Mouse (Mus musculus): ENCODE results near the gene Zkscan16. TPM values are rescaled to one million over a fixed set of nuclear protein-coding genes. Genes with fewer than 3 reads are reported as not detected.

The Zkscan16 gene
- total RNA-seq, 2 experiments from 2014 or later = not detected

DNA sequence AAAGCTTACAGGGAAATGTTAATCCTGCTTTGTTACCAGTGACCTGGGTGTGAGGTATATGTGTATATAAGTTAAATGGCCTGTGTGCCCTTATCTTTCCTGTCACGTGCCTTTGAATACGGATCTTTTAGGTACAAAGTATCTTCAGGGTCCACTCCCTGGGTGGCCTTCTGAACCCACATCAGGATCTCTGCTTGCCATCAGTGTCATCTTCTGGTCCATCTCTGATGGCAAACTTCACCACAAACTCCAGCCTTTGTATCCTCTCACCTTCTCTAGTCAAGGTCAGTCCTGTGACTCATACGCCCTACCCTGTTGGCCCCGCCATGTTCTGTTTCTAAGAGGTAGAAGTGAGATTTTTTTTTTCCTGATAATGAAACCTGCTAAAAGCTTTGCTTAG, 51.3 kb downstream of the Zkscan16 start, which contains the start of gene Dnajc25:
TSS of gene Dnajc25 (plus strand) at position 301 of the 400 bp plus-strand sequence.
- ATAC-seq (replicated peaks; ENCODE audit: low FRiP score, poor library complexity, severe bottlenecking) = no peak

DNA sequence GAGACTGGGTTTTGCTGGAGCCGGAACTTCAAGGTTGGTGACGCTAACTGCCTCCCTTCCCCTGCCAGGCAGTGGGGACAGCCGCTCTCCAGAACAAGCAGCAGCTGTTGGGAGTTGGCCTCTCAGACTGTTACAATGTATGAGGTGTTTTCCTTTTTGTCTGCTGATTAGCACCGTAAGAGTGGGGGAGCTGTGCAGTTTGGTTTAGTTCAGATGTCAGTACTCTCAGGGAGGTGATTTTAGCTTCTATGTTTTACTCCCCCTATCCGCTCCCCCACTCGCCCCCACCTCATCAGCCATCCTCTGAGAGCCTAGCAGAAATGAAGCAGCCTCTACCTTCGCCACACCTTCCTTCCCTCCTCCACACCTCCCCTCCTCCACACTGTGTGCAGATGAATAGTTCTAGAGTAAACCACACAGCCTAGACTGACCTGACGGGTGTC, 51.8 kb downstream of the Zkscan16 start:
- ATAC-seq (replicated peaks; ENCODE audit: low FRiP score, poor library complexity, severe bottlenecking) = no peak

DNA sequence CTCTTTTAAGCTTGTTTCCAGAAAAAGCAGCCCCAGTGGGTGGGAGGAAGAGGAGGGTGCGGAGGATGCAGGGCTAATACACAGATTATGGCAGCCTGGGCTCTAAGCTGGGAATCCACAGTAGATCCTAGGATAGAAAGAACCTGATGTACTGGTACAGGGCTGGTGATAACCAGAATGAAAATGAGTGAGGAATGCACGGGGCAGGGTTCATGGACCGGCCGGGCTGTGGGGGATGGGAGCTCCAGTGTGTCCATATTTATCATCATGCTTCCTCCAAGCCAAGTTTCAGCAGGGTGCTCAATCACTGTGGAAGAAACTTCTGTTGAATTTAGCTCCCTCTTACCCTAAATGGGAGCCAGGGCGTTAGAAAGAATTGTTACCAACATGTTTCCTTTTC, 53.7 kb downstream of the Zkscan16 start:
- ATAC-seq (replicated peaks; ENCODE audit: low FRiP score, poor library complexity, severe bottlenecking) = no peak

DNA sequence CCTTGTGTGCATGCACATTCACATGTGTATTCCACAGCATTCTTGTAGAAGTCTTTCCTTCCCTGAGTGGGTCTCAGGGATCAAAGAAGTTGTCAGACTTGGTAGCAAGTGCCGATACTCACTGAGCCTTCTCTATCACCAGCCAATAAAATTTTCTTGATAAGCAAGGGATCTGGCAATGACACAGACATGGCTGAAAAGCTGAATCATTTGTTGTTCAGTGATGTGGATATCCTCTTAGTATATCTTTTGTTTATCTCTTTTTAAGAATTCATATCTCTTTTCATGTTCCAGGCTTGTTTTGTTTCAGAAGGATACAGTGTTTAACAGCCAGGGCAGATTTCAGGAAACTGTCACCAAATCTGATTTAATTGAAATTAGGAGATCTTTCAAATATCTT, 55.3 kb downstream of the Zkscan16 start:
- ATAC-seq (replicated peaks; ENCODE audit: low FRiP score, poor library complexity, severe bottlenecking) = no peak

DNA sequence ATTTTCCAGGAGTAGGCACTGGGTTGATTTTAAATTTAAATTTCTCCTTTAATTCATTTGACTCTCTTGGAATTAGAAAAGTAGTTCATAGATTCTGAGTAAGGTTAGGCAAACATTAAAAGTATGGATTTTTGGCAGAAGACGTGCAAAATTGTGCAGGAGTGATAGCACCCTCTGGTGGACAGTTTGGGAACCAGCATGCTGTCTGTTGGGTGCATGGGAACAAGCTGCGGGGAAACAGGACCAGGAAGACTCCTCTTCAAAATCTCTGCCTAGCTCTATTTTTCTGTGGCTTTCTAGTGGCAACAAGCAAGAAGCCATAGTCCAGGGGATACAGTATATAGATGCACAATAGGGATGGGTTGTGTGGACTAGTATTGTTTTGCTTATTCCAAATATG, 56.3 kb downstream of the Zkscan16 start:
- ATAC-seq (replicated peaks; ENCODE audit: low FRiP score, poor library complexity, severe bottlenecking) = no peak

DNA sequence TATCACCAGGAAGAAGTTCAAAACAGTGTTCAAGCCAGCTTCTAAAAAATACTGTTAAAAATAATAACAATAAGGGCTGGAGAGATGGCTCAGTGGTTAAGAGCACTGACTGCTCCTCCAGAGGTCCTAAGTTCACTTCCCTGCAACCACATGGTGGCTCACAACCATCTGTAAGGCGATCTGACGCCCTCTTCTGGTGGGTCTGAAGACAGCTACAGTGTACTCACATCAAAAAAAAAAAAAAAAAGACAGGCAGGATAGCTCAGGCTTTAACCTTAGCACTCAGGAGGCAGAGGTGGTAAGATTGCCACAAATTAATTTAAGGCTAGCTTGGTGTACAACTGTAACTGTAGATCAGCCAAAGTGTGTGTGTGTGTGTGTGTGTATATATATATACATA, 57.2 kb downstream of the Zkscan16 start:
- ATAC-seq (replicated peaks; ENCODE audit: low FRiP score, poor library complexity, severe bottlenecking) = no peak

DNA sequence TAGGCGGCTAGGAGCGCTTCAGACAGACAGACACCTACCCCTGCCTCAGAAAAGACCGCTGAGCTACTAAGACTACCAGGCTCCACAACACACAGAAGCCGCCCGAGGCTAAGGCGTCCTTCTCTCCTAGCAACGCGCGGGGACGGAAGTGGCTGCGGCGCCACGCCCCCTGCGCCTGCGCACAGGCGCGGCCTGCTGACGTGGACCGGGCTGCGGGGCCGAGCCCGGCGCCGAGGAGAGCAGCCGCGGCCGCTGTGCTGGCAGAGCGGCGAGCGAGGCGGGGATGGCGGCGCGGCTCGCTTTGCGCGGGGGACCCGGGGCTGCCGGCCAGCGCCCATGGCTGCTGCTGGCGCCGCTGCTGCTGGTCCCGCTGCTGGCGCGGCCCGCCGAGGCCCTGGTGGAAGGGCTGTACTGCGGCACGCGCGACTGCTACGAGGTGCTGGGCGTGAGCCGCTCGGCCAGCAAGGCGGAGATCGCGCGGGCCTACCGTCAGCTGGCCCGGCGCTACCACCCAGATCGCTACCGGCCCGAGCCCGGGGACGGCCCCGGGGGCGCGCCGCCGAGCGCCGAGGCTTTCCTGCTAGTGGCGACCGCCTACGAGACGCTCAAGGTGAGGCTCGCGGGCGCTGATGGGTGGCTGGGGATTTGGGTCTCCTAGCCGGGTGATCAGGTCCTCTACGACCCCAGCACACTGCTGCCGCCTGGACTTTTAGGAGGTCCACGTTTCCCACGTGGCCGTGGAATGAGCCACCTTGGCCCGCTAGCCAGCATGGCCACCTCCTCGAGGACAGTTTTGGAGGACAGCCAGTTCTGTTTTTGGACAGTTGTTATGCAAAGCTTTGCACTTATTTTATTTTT, 59.7 kb downstream of the Zkscan16 start, which contains the start of gene Gm20503:
TSS of gene Gm20503 (plus strand) at position 263 of the 858 bp plus-strand sequence.
- ATAC-seq (replicated peaks; ENCODE audit: low FRiP score, poor library complexity, severe bottlenecking) = peak; percentile 97

DNA sequence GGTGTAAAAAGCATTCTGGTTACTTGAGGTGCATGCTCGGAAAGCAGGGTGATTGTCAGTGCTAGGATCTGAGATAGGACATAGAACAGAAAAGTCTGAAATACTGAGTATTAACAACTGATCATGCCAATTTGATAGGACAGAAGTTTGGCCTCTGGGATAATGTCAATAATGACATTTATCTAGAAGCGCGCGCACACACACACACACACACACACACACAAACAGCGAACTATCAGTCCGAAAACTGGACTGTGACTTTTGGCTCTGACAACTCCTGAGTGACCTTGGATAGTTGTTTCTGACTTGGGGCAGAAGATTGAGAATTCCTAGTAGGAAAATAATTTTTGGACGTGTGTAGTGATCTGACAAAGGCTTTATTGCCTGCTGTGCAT, 60.4 kb downstream of the Zkscan16 start:
- ATAC-seq (replicated peaks; ENCODE audit: low FRiP score, poor library complexity, severe bottlenecking) = no peak

DNA sequence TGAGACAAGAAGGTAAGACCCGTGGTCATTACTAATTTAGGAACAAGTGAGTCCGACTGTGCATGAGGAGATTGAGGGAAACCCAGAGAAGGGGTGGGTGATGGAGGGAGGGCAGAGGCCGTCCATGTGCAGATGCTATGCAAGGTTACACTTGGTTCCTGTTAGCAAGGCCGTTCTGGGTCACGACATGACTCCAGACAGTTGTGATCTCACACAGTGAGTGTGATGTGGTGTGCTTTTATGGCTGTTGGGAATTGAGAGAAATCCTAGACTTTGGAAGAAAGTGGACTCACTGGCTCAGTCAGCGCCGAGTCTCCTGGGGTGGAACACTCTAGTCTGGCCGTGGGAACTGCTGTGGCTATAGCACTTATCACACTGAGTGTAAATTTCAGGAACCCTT, 62.8 kb downstream of the Zkscan16 start:
- ATAC-seq (replicated peaks; ENCODE audit: low FRiP score, poor library complexity, severe bottlenecking) = no peak

DNA sequence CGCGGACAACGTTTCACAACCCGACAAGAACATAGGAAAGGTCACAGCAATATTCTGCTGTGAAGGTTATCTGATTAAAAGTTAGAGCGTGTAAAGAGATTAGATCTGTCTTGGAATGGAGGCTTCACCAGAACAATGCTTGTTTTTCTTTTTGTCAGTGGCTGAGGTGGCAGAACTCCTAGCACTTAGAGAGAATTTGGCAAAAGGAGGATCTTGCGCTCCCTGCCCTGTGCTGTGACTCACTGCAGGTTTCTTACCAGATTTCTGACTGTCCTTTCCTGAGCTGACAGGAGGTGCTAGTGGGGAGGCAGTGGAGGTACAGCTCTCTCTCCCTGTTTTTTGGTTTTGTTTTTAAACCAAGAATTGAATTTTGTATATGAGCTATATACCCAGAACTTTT, 63.6 kb downstream of the Zkscan16 start:
- no peak for ATAC-seq (replicated peaks; ENCODE audit: low FRiP score, poor library complexity, severe bottlenecking)

Other genes with a start within 250 kb of the Zkscan16 start
- gene Olfr267, start 155.9 kb upstream of the Zkscan16 start, total RNA-seq (2015; ENCODE audit: low replicate concordance) = 0.72 TPM in 1 of 2 replicates, not detected in the other
- gene Olfr267, start 155.9 kb upstream of the Zkscan16 start, total RNA-seq (2017; ENCODE audit: low replicate concordance) = not detected in 2 replicates
- gene Ecpas, start 30.9 kb upstream of the Zkscan16 start, total RNA-seq (2015; ENCODE audit: low replicate concordance) = 53.0 and 54.1 TPM in 2 replicates
- 34.0 and 34.1 TPM in 2 replicates for gene Ecpas, start 30.9 kb upstream of the Zkscan16 start, total RNA-seq (2017; ENCODE audit: low replicate concordance)
- 4.3 and 9.2 TPM in 2 replicates for gene Ptgr1, start 43.5 kb downstream of the Zkscan16 start, total RNA-seq (2015; ENCODE audit: low replicate concordance)
- 4.3 and 4.4 TPM in 2 replicates for gene Ptgr1, start 43.5 kb downstream of the Zkscan16 start, total RNA-seq (2017; ENCODE audit: low replicate concordance)
- 1.1 and 5.0 TPM in 2 replicates for gene Dnajc25, start 51.4 kb downstream of the Zkscan16 start, total RNA-seq (2015; ENCODE audit: low replicate concordance)
- 1.2 and 2.2 TPM in 2 replicates for gene Dnajc25, start 51.4 kb downstream of the Zkscan16 start, total RNA-seq (2017; ENCODE audit: low replicate concordance)
- not detected in 2 replicates for gene Gm20503, start 59.6 kb downstream of the Zkscan16 start, total RNA-seq (2015; ENCODE audit: low replicate concordance)
- gene Gm20503, start 59.6 kb downstream of the Zkscan16 start, total RNA-seq (2017; ENCODE audit: low replicate concordance) = not detected in 2 replicates
- gene Gng10, start 91.5 kb downstream of the Zkscan16 start, total RNA-seq (2015; ENCODE audit: low replicate concordance) = 26.0 and 34.2 TPM in 2 replicates
- gene Gng10, start 91.5 kb downstream of the Zkscan16 start, total RNA-seq (2017; ENCODE audit: low replicate concordance) = 7.8 and 8.2 TPM in 2 replicates
- not detected in 2 replicates for gene AI481877, start 195.4 kb downstream of the Zkscan16 start, total RNA-seq (2015; ENCODE audit: low replicate concordance)
- not detected in 2 replicates for gene AI481877, start 195.4 kb downstream of the Zkscan16 start, total RNA-seq (2017; ENCODE audit: low replicate concordance)
- 44.4 and 45.4 TPM in 2 replicates for gene Ugcg, start 245.6 kb downstream of the Zkscan16 start, total RNA-seq (2015; ENCODE audit: low replicate concordance)
- 22.7 and 27.7 TPM in 2 replicates for gene Ugcg, start 245.6 kb downstream of the Zkscan16 start, total RNA-seq (2017; ENCODE audit: low replicate concordance)